Mouse (Mus musculus): ENCODE data around the gene Atp5d. TPM values are rescaled to one million over a fixed set of nuclear protein-coding genes. Genes with fewer than 3 reads are reported as not detected.

Atp5d gene
- polyA plus RNA-seq, 1 experiment: 1,163 TPM

DNA sequence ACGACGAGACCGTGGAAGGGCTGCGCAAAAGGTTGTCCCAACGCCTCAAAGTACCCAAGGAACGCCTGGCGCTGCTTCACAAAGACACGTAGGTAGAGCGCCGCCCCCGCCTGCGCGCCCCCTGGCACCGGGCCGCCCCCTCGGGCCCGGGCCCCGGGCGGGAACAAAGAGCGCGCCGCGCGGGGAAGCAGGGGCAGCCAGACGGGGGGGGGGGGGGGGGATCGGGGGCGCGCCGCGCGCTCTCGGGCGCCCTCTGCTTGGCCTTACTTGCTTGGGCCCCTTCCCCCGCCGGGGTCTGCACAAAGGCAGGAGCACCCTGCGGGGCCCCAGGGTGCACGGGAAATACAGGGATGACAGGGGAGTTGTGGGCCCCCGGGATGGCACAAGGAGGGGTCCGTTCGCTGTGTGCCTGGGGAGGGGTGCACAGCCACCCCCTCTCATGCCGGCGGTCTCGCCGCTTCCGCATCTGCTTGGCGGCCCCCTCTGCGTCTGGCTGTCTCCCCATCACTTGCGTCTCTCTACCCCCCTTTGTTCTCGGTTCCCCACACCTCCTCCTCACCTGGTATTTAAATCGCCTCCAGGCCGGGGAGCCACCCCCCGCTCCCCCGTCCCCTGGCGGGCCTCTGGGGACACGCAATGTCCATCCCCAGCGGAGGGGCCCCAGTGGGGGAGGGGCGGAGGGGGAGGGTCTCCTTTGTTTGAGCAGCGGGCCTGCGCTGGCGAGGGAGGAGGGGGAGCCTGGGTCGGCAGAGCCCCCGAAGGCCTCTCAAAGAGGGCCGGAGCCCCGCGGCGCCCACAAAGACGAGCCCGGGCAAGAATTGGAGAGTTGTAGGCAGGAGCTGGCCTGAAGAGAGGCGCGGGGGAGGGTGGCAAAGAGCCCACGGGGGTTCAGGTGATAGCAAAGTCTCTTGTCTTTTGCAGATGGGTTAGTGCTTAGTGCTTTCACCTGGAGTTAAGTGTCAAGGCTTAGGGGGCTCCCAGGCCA is 12.1 kb downstream of the Atp5d start:
- peaks cover 35% of the 10 kb centered on the region for H3K4me1 ChIP-seq (replicated peaks; ENCODE audit: control insufficient read depth, insufficient read depth, low read length)
- TF ChIP-seq CTCF (IDR thresholded peaks at IDR 0.05; ENCODE audit: borderline replicate concordance, control insufficient read depth, extremely low read depth, insufficient read depth, low read length, poor library complexity) (peak; percentile 3; the same call in 1 of the 2 replicates), POLR2A (IDR thresholded peaks at IDR 0.05; ENCODE audit: control insufficient read depth, extremely low read depth, insufficient read depth, low read length, poor library complexity) (peak; percentile 77)
- peaks cover 27% of the 10 kb centered on the region for H3K36me3 ChIP-seq (ENCODE audit: control insufficient read depth, insufficient read depth, low read length)
- WGBS: under 1% methylated on average over 64 of the region's 71 CpGs
- H3K27ac ChIP-seq (ENCODE audit: control insufficient read depth, insufficient read depth, low read length): peak overlapping the region; percentile 92
- H3K27me3 ChIP-seq (ENCODE audit: control insufficient read depth, insufficient read depth, low read length): no peaks in the 10 kb centered on the region
- DNase-seq: peak; percentile 82
- H3K4me3 ChIP-seq (ENCODE audit: control insufficient read depth, insufficient read depth, low read length): peak overlapping the region; percentile 96

DNA sequence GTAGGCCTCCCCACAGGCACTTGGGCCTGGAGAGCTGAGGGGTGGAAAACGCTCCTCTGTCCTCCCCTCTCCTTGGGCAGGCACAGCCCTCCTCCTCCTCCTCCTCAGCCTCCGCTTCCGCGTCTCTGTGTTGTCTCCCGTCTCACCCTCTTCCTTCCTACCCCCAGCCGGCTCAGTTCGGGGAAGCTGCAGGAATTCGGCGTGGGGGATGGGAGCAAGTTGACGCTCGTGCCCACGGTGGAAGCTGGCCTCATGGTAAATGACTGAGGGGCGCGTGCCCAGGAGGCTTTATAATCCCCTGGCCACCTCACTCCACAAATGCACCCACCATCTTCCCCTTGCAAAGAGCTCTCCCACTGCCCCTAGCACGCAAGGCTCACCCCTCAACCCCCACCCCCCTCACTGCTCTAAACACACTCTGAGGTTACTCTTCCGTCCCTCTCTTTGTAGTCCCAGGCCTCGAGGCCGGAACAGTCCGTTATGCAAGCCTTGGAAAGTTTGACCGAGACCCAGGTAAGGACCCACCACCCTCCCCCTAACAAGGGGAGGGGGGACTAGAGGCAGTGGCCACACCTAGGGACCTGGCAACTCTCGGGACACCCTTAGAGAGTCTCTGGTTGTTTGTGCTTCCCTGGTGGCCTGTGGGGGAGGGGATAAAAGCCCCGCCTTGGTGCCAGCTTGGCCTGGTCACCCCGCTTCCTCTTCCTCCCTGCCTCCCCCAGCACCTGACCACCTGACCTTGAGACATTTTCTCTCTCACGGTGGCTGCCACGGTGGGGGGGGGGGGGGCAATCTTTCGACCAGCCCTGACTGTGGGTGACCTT is 13.0 kb downstream of the Atp5d start:
- Histone ChIP-seq H3K36me3 (ENCODE audit: control insufficient read depth, insufficient read depth, low read length) (peaks cover 36% of the 10 kb centered on the region), H3K4me1 (replicated peaks; ENCODE audit: control insufficient read depth, insufficient read depth, low read length) (peaks cover 41% of the 10 kb centered on the region), H3K27ac (ENCODE audit: control insufficient read depth, insufficient read depth, low read length) (peak overlapping the region; percentile 92), H3K4me3 (ENCODE audit: control insufficient read depth, insufficient read depth, low read length) (peak overlapping the region; percentile 96), H3K27me3 (ENCODE audit: control insufficient read depth, insufficient read depth, low read length) (no peaks in the 10 kb centered on the region)
- peak; percentile 75 for DNase-seq
- TF ChIP-seq CTCF (IDR thresholded peaks at IDR 0.05; ENCODE audit: borderline replicate concordance, control insufficient read depth, extremely low read depth, insufficient read depth, low read length, poor library complexity) (no peak), POLR2A (IDR thresholded peaks at IDR 0.05; ENCODE audit: control insufficient read depth, extremely low read depth, insufficient read depth, low read length, poor library complexity) (peak; percentile 57; the same call in 1 of the 2 replicates)
- WGBS: 3% methylated on average over 26 of the region's 26 CpGs

DNA sequence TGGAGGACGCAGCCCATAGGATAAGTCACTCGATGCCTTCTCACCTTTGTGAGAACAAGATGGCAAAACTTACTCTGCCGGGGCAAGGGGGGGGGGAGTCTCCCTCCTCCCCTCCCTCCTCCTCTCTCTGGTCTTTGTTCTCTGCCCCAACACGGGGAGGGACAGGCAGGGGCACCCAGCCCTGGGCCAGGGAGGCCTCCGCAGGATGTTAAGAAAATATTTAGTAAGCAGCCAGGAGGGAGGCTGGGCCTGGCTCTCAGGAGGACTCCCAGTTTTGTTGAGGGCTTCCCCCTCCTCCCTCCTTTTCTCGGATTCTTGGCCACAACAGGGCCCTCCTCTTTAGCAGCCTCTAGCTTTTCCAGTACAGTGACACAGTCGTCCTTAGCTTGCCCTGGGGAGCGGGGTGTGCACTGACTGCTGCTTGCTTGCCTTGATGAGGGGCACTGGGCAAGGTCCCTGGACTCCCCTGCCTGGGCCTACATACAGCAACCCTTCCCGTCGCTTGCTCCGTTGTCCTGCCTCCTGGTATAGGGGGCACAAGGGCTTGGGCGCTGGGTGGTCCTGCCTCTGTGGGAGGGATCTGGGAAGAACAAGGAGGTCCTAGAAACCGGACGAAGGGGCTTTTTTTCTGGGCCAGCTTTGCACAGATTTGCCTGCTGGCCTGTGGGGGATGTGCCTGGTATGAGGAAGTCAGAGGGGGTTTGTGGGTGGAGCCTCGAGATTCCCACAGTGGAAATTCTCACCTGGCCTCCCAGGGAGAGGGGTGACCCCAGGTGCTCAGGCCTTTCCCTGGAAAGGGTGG is 13.8 kb downstream of the Atp5d start:
- Histone ChIP-seq H3K4me1 (replicated peaks; ENCODE audit: control insufficient read depth, insufficient read depth, low read length) (peaks cover 43% of the 10 kb centered on the region), H3K27ac (ENCODE audit: control insufficient read depth, insufficient read depth, low read length) (peak overlapping the region; percentile 92), H3K36me3 (ENCODE audit: control insufficient read depth, insufficient read depth, low read length) (peaks cover 44% of the 10 kb centered on the region), H3K27me3 (ENCODE audit: control insufficient read depth, insufficient read depth, low read length) (no peaks in the 10 kb centered on the region), H3K4me3 (ENCODE audit: control insufficient read depth, insufficient read depth, low read length) (peak overlapping the region; percentile 96)
- no peak for DNase-seq
- TF ChIP-seq CTCF (IDR thresholded peaks at IDR 0.05; ENCODE audit: borderline replicate concordance, control insufficient read depth, extremely low read depth, insufficient read depth, low read length, poor library complexity): peak; percentile 18; the same call in 1 of the 2 replicates
- no peak for TF ChIP-seq POLR2A (IDR thresholded peaks at IDR 0.05; ENCODE audit: control insufficient read depth, extremely low read depth, insufficient read depth, low read length, poor library complexity)
- 33% methylated on average over 15 of the region's 15 CpGs for WGBS

DNA sequence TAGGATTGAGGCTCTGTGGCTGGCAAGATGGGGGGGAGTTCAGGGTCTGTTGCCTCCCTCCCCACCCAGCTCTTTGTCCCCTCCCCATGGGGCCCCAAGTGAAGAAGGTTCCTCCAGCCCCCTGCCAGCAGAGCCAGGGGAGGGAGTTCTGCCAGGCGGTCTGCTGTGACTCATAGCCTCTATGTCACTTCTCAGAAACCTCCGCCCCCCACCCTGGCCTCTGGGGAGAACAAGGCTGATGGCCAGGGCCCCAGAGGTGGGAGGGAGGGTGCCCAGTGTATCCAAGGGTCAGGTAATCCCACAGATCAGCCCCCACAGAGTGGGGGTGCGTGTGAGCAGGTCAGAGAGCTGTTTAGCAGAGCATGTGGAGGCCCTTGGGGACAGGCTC is 14.4 kb downstream of the Atp5d start:
- Histone ChIP-seq H3K4me1 (replicated peaks; ENCODE audit: control insufficient read depth, insufficient read depth, low read length) (peaks cover 41% of the 10 kb centered on the region), H3K27ac (ENCODE audit: control insufficient read depth, insufficient read depth, low read length) (peak overlapping the region; percentile 92; the same call in 1 of the 2 replicates), H3K27me3 (ENCODE audit: control insufficient read depth, insufficient read depth, low read length) (no peaks in the 10 kb centered on the region), H3K4me3 (ENCODE audit: control insufficient read depth, insufficient read depth, low read length) (peak overlapping the region; percentile 96; the same call in 1 of the 2 replicates), H3K36me3 (ENCODE audit: control insufficient read depth, insufficient read depth, low read length) (peaks cover 47% of the 10 kb centered on the region)
- no peak for TF ChIP-seq POLR2A (IDR thresholded peaks at IDR 0.05; ENCODE audit: control insufficient read depth, extremely low read depth, insufficient read depth, low read length, poor library complexity)
- no peak for TF ChIP-seq CTCF (IDR thresholded peaks at IDR 0.05; ENCODE audit: borderline replicate concordance, control insufficient read depth, extremely low read depth, insufficient read depth, low read length, poor library complexity)
- DNase-seq: no peak
- 75% methylated on average over 3 of the region's 3 CpGs for WGBS

DNA sequence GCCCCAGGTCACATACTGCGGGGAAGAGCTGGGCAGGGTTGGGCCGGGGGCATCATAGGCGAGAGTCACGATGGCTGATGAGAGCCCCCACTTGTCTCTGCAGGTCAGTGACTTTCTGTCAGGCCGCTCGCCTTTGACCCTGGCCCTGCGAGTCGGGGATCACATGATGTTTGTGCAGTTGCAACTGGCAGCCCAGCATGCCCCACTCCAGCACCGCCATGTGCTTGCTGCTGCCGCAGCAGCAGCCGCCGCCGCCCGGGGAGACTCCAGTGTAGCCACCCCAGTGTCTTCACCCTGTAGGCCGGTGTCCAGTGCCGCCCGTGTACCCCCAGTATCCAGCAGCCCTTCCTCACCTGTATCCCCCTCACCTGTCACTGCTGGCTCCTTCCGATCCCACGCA is 15.3 kb downstream of the Atp5d start:
- H3K27ac ChIP-seq (ENCODE audit: control insufficient read depth, insufficient read depth, low read length): no peak overlapping the region
- TF ChIP-seq POLR2A (IDR thresholded peaks at IDR 0.05; ENCODE audit: control insufficient read depth, extremely low read depth, insufficient read depth, low read length, poor library complexity): no peak
- no peak for TF ChIP-seq CTCF (IDR thresholded peaks at IDR 0.05; ENCODE audit: borderline replicate concordance, control insufficient read depth, extremely low read depth, insufficient read depth, low read length, poor library complexity)
- H3K36me3 ChIP-seq (ENCODE audit: control insufficient read depth, insufficient read depth, low read length): peaks cover 47% of the 10 kb centered on the region
- no peak for DNase-seq
- H3K4me1 ChIP-seq (replicated peaks; ENCODE audit: control insufficient read depth, insufficient read depth, low read length): peaks cover 43% of the 10 kb centered on the region
- H3K27me3 ChIP-seq (ENCODE audit: control insufficient read depth, insufficient read depth, low read length): no peaks in the 10 kb centered on the region
- H3K4me3 ChIP-seq (ENCODE audit: control insufficient read depth, insufficient read depth, low read length): no peak overlapping the region
- 98% methylated on average over 19 of the region's 19 CpGs for WGBS
